Mouse (Mus musculus): Measurements from ENCODE around the gene Spaca3.

The Spaca3 gene

GRCm38 (mm10) chr11:80868039-80868438, 9.9 kb downstream of the Spaca3 start:
- DNase-seq (ENCODE audit: low spot score in 2 of 2) = no peak

- peak; percentile 36 to 41 for DNase-seq (ENCODE audit: low spot score in 2 of 2)
Measured at GRCm38 (mm10) chr11:80872509-80873474, 14.6 kb downstream of the Spaca3 start.

- DNase-seq (ENCODE audit: low spot score in 2 of 2) = peak; percentile 71 to 78
Measured at GRCm38 (mm10) chr11:80877131-80877651, 19.0 kb downstream of the Spaca3 start.

GRCm38 (mm10) chr11:80878026-80878425, 19.9 kb downstream of the Spaca3 start:
- no peak for DNase-seq (ENCODE audit: low spot score in 2 of 2)

GRCm38 (mm10) chr11:80882229-80882810, 24.2 kb downstream of the Spaca3 start:
- DNase-seq (ENCODE audit: low spot score in 2 of 2) = no peak

- peak; percentile 54 to 71 for DNase-seq (ENCODE audit: low spot score in 2 of 2)
Measured at GRCm38 (mm10) chr11:80884521-80885231, 26.5 kb downstream of the Spaca3 start.

- no peak for DNase-seq (ENCODE audit: low spot score in 2 of 2)
Measured at GRCm38 (mm10) chr11:80886365-80886764, 28.2 kb downstream of the Spaca3 start.

GRCm38 (mm10) chr11:80887021-80887420, 28.9 kb downstream of the Spaca3 start:
- no peak for DNase-seq (ENCODE audit: low spot score in 2 of 2)

- DNase-seq (ENCODE audit: low spot score in 2 of 2) = no peak
Measured at GRCm38 (mm10) chr11:80889336-80890063, 31.3 kb downstream of the Spaca3 start.

- peak in 1 of 2 experiments; percentile 58 for DNase-seq (ENCODE audit: low spot score in 2 of 2)
Measured at GRCm38 (mm10) chr11:80895853-80896252, 37.7 kb downstream of the Spaca3 start.

GRCm38 (mm10) chr11:80900555-80900954, 42.4 kb downstream of the Spaca3 start:
- DNase-seq (ENCODE audit: low spot score in 2 of 2) = no peak

- DNase-seq (ENCODE audit: low spot score in 2 of 2) = no peak
Measured at GRCm38 (mm10) chr11:80902664-80903063, 44.5 kb downstream of the Spaca3 start.

GRCm38 (mm10) chr11:80903426-80903825, 45.3 kb downstream of the Spaca3 start:
- no peak for DNase-seq (ENCODE audit: low spot score in 2 of 2)

GRCm38 (mm10) chr11:80904559-80904958, 46.4 kb downstream of the Spaca3 start:
- no peak for DNase-seq (ENCODE audit: low spot score in 2 of 2)

GRCm38 (mm10) chr11:80906456-80906855, 48.3 kb downstream of the Spaca3 start:
- DNase-seq (ENCODE audit: low spot score in 2 of 2) = peak; percentile 65 to 76

- DNase-seq (ENCODE audit: low spot score in 2 of 2) = no peak
Measured at GRCm38 (mm10) chr11:80907820-80908219, 49.7 kb downstream of the Spaca3 start.

- no peak for DNase-seq (ENCODE audit: low spot score in 2 of 2)
Measured at GRCm38 (mm10) chr11:80912721-80913120, 54.6 kb downstream of the Spaca3 start.

- DNase-seq (ENCODE audit: low spot score in 2 of 2) = no peak
Measured at GRCm38 (mm10) chr11:80913408-80914024, 55.4 kb downstream of the Spaca3 start.

All from right cerebral cortex, postnatal 10 days (tissue).